Mouse (Mus musculus): ENCODE data around the gene Ly86.

Gene Ly86

GRCm38 (mm10) chr13:37431707-37432106, 86.7 kb downstream of the Ly86 start:
- DNase-seq (ENCODE audit: low spot score in 2 of 2), result no peak

- DNase-seq (ENCODE audit: low spot score in 2 of 2), result no peak
Measured at GRCm38 (mm10) chr13:37432653-37433052, 87.6 kb downstream of the Ly86 start.

- DNase-seq (ENCODE audit: low spot score in 2 of 2), result no peak
Measured at GRCm38 (mm10) chr13:37433142-37433541, 88.1 kb downstream of the Ly86 start.

GRCm38 (mm10) chr13:37433730-37434129, 88.7 kb downstream of the Ly86 start:
- DNase-seq (ENCODE audit: low spot score in 2 of 2), result no peak

GRCm38 (mm10) chr13:37434137-37434772, 89.2 kb downstream of the Ly86 start:
- peak; percentile 75 to 76 for DNase-seq (ENCODE audit: low spot score in 2 of 2)

- DNase-seq (ENCODE audit: low spot score in 2 of 2), result no peak
Measured at GRCm38 (mm10) chr13:37434841-37435240, 89.8 kb downstream of the Ly86 start.

GRCm38 (mm10) chr13:37436267-37437013, 91.4 kb downstream of the Ly86 start:
- no peak for DNase-seq (ENCODE audit: low spot score in 2 of 2)

GRCm38 (mm10) chr13:37438788-37439187, 93.8 kb downstream of the Ly86 start:
- DNase-seq (ENCODE audit: low spot score in 2 of 2), result no peak

GRCm38 (mm10) chr13:37439477-37439876, 94.5 kb downstream of the Ly86 start:
- DNase-seq (ENCODE audit: low spot score in 2 of 2), result no peak

GRCm38 (mm10) chr13:37439941-37440340, 94.9 kb downstream of the Ly86 start:
- no peak for DNase-seq (ENCODE audit: low spot score in 2 of 2)

GRCm38 (mm10) chr13:37440593-37441307, 95.7 kb downstream of the Ly86 start:
- no peak for DNase-seq (ENCODE audit: low spot score in 2 of 2)

GRCm38 (mm10) chr13:37442058-37442457, 97.0 kb downstream of the Ly86 start:
- no peak for DNase-seq (ENCODE audit: low spot score in 2 of 2)

- DNase-seq (ENCODE audit: low spot score in 2 of 2), result no peak
Measured at GRCm38 (mm10) chr13:37442531-37442930, 97.5 kb downstream of the Ly86 start.

- no peak for DNase-seq (ENCODE audit: low spot score in 2 of 2)
Measured at GRCm38 (mm10) chr13:37446699-37447258, 101.8 kb downstream of the Ly86 start.

GRCm38 (mm10) chr13:37451021-37451420, 106.0 kb downstream of the Ly86 start:
- DNase-seq (ENCODE audit: low spot score in 2 of 2), result no peak

GRCm38 (mm10) chr13:37451471-37451870, 106.5 kb downstream of the Ly86 start:
- DNase-seq (ENCODE audit: low spot score in 2 of 2), result peak; percentile 46 to 53

- DNase-seq (ENCODE audit: low spot score in 2 of 2), result peak; percentile 52 to 57
Measured at GRCm38 (mm10) chr13:37452022-37452941, 107.3 kb downstream of the Ly86 start.

- peak; percentile 88 for DNase-seq (ENCODE audit: low spot score in 2 of 2)
Measured at GRCm38 (mm10) chr13:37453203-37453602, 108.2 kb downstream of the Ly86 start.

GRCm38 (mm10) chr13:37454356-37454755, 109.3 kb downstream of the Ly86 start:
- no peak for DNase-seq (ENCODE audit: low spot score in 2 of 2)

- DNase-seq (ENCODE audit: low spot score in 2 of 2), result no peak
Measured at GRCm38 (mm10) chr13:37455561-37455960, 110.6 kb downstream of the Ly86 start.

Measured in right cerebral cortex, postnatal 10 days (tissue).